Mouse (Mus musculus): ENCODE measurements at regions not wholly inside any gene's neighbourhood (a gene's known extent, or its start where the extent isn't known, plus 50 kb on each side); places are given as distances from the start of the nearest gene placed in this dataset.

DNA sequence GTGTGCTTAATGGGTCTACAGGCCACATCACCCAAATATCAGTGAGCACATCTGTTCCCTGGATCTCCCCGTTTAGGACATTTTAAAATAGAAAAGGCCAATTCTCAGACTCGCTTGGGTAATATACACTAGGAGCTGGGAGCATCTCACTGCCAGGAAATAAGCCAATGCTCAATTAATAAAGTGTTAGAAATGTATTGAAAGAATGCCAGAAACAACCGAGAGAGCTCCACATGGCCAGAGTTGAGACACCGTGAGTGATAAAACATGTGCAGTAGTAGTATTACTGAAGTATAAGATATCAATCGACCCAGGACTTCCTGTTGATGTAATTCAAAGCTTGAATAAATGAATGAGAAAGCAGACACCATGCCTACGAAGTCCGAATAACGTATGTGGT, 127.1 kb upstream of the Tnp1 start:
- TF ChIP-seq EP300 (IDR thresholded peaks at IDR 0.05) (no peak), CTCF (IDR thresholded peaks at IDR 0.05) (no peak)
